Mouse (Mus musculus) megakaryocyte, embryonic 14.5 days (primary cell): Measurements from ENCODE around the gene Prcd.

Experiments
- FLI1 ChIP-seq: IDR thresholded peaks from 2 replicates; pipeline ENCODE4 v1.6.1; 2012; ENCODE audit warnings: low read length, inconsistent platforms, mixed read lengths
- GATA1 ChIP-seq: IDR thresholded peaks from 3 replicates; pipeline ENCODE4 v1.6.1; 2012; ENCODE audit warnings: mixed read lengths, low read length, inconsistent platforms, borderline replicate concordance

DNA sequence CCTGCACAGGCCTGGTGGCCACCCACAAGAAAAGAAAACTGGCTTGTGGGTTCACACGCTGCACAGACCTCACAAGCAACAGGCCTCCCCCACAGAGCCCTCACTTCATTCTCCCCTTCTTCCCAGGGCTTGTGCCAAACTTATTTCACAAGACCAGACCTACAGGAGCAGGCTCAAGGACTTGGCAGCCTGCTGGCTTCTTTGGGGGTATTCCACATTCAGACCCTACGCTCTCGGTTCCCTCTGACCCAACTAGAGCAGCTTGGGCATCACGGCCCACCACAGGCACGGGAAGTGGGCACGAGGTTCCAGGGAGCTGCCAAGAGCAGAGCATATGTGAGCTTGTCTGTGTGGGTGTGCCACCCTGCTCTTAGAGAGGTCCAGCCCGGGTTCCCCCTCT is 35.7 kb upstream of the Prcd start:
- TF ChIP-seq GATA1: no peak
- TF ChIP-seq FLI1: no peak
